Mouse (Mus musculus): Measurements from ENCODE around the gene St6galnac4. TPM values are rescaled to one million over a fixed set of nuclear protein-coding genes. Genes with fewer than 3 reads are reported as not detected.

The St6galnac4 gene
- polyA plus RNA-seq, 1 experiment, result 18.7 TPM

DNA sequence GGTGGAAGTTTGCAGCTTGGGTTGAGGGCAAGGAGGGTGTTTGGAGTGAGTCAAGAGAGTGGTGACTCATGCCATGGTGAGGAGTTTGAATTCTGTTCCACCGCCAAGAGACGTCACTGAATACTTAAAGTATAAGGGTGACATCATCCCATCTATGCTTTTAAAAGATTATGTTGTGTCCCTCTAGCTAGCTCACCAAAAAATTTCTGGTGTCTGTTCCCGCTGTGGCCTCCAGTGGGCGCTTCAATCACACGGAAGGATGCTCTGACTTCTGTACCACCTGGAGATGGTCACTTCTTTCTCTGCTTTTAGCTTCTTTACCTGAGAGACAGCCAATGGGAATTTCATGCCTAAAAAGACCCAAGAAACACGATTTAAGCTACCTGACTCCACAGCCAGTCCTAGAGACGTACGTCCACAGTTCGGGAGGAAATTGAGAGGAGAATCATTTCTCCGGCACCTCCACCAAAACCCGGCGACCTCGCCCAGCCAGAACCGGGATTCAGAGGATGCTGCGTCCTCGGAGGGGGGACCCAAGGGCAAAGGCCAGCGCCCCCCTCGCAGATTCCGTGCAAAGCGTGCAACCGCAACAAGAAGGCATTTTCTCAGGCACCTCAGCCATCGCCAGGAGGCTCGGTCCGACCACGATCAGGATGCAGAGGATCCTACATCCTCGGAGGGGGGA is 11.9 kb upstream of the St6galnac4 start:
- H3K4me3 ChIP-seq (replicated peaks; ENCODE audit: control insufficient read depth, low read depth, low read length), result no peak overlapping the region
- TF ChIP-seq POLR2A (IDR thresholded peaks at IDR 0.05; ENCODE audit: borderline replicate concordance, control insufficient read depth, low read depth, low read length) (no peak), CTCF (IDR thresholded peaks at IDR 0.05; ENCODE audit: control insufficient read depth, insufficient read depth, low read length) (peak; percentile 70)

DNA sequence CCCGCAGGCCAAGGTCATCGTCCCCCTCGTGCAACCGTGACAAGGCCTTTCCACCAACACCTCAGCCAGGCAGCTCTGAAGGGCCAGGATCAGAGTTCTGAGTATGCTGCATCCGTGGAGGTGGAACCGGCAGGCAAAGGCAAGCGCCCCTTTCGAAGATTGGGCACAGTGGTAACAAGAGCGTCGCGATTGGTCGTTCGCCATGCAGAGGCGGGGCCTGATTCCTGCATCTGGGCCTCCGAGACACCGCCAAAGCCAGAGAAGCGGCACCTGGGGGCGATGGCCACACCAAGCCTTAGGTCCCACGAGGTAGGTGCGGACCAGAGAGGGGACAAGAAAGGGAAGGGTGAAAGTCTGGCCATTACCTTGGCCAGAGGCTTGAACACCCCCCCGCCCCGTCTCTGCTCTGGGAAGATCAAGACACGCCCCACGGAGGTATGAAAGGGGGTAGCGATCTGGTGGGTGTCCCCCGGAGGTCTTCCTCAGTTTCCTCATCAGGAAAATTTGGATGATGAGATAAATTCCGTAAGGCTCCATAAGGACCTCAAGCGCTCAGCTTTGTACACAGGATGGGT is 11.2 kb upstream of the St6galnac4 start, which contains the start of gene 9430097D07Rik:
Gene 9430097D07Rik, minus strand, starts transcription at position 99 of the 575 bp plus-strand sequence.
- 18% methylated on average over 28 of the region's 28 CpGs for WGBS
- Histone ChIP-seq H3K27ac (ENCODE audit: control insufficient read depth, insufficient read depth, low read depth, low read length, poor library complexity) (no peak within 1 kb of the TSS), H3K4me3 (replicated peaks; ENCODE audit: control insufficient read depth, low read depth, low read length) (no peak within 1 kb of the TSS), H3K4me1 (ENCODE audit: control insufficient read depth, insufficient read depth, low read length) (no peaks in the 10 kb centered on the region)
- TF ChIP-seq POLR2A (IDR thresholded peaks at IDR 0.05; ENCODE audit: borderline replicate concordance, control insufficient read depth, low read depth, low read length) (no peak), CTCF (IDR thresholded peaks at IDR 0.05; ENCODE audit: control insufficient read depth, insufficient read depth, low read length) (no peak)

More for the DNA sequence above, 11.9 kb upstream of the St6galnac4 start:
- 5% methylated on average over 26 of the region's 26 CpGs for WGBS
- Histone ChIP-seq H3K27ac (ENCODE audit: control insufficient read depth, insufficient read depth, low read depth, low read length, poor library complexity) (no peak overlapping the region), H3K4me1 (ENCODE audit: control insufficient read depth, insufficient read depth, low read length) (no peaks in the 10 kb centered on the region)

DNA sequence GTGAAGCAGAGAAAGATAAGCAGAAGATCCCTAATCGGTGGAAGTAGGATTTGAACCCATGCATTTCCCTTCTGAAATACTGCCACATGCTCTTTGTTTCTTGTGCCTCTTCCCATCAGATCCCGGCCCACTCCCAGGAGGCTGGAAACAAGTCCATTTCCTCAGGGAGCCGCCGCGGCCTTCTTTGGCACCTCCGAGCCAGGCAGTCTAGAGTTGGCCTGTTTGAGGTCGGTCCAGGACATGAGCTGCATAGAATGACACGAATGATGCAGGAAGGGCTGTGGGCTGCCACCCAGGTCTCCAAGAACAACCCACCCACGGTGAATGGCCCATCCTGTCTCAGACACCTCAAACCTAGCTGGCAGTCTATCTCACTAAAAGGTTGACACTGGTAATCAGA is 10.4 kb upstream of the St6galnac4 start:
- TF ChIP-seq CTCF (IDR thresholded peaks at IDR 0.05; ENCODE audit: control insufficient read depth, insufficient read depth, low read length) (no peak), POLR2A (IDR thresholded peaks at IDR 0.05; ENCODE audit: borderline replicate concordance, control insufficient read depth, low read depth, low read length) (no peak)
- Histone ChIP-seq H3K27ac (ENCODE audit: control insufficient read depth, insufficient read depth, low read depth, low read length, poor library complexity) (no peak overlapping the region), H3K4me1 (ENCODE audit: control insufficient read depth, insufficient read depth, low read length) (no peaks in the 10 kb centered on the region), H3K4me3 (replicated peaks; ENCODE audit: control insufficient read depth, low read depth, low read length) (no peak overlapping the region)
- 86% methylated on average over 9 of the region's 9 CpGs for WGBS

DNA sequence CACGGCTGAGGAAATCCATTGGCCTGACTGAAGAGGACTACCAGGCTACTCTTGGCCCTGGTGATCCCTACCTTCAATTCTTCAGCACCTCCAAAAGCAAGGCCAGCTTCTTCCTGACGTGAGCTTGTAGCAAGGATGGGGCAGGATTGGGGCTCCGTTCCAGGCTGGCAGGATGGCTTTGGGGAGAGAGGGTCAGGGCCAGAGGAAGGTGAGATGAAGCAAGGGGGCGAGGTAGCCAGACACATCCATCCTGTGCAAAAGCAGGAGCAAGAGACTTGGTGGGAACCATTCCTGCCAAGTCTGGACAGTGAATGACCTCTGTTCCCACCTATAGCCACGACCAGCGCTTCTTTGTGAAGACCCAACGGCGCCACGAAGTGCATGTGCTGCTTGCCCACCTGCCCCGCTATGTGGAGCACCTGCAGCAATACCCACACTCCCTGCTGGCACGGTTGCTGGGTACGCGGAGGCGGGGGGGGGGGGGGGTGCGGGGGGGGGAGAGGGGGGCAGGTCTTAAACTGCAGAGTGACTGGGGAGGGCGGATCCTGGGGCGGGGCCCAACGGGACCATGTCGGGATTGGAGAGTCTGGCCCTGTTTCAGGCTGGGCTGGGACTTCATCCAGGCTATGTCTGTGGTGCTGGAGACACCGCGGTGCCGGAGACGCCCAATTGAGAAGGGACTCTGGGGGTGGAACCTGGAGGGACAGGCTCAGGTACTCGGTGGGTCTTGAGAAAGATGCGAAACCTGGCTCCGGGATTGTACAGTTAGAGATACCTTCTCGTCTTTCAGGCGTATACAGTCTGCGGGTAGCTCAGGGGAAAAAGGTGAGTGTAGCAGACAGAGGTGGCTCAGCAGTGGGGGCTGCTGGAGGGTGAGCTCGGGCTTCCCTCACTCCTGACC is 8.5 kb upstream of the St6galnac4 start:
- no peak overlapping the region for H3K27ac ChIP-seq (ENCODE audit: control insufficient read depth, insufficient read depth, low read depth, low read length, poor library complexity)
- H3K4me1 ChIP-seq (ENCODE audit: control insufficient read depth, insufficient read depth, low read length), result no peaks in the 10 kb centered on the region; the same call in 1 of the 2 replicates
- H3K4me3 ChIP-seq (replicated peaks; ENCODE audit: control insufficient read depth, low read depth, low read length), result no peak overlapping the region
- TF ChIP-seq POLR2A (IDR thresholded peaks at IDR 0.05; ENCODE audit: borderline replicate concordance, control insufficient read depth, low read depth, low read length) (no peak), CTCF (IDR thresholded peaks at IDR 0.05; ENCODE audit: control insufficient read depth, insufficient read depth, low read length) (no peak)
- WGBS, result 51% methylated on average over 26 of the region's 30 CpGs

DNA sequence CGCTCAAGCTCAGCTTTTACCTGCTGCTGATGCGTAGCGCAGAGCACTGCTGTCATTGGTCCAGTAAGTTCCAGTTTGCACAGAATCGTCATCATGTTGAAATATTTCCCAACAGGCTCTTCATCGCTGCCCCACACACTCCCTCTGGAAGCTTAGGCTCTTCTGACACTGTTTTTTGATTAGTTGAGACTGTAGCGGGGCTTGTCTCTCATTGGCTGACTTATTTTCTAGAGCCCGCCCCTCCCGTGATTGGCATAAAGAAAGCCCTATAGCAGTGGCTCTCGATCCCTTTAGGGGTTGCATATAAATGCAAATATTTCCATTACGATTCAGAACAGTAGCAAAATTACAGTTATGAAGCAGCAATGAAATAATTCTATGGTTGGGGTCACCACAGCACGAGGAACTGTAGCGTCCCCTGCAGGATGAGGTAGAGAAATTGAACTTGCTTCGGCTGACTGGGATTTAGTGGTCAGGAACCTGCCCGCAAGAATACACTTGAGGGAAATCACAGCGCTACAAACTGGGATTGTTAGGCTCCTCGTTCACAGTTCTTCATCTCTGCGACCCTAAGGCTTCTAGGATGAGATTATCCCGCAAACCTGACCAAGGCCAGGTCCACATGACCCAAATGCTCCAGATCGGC is 5.3 kb upstream of the St6galnac4 start:
- WGBS, result 50% methylated on average over 19 of the region's 19 CpGs
- H3K4me3 ChIP-seq (replicated peaks; ENCODE audit: control insufficient read depth, low read depth, low read length), result no peak overlapping the region

DNA sequence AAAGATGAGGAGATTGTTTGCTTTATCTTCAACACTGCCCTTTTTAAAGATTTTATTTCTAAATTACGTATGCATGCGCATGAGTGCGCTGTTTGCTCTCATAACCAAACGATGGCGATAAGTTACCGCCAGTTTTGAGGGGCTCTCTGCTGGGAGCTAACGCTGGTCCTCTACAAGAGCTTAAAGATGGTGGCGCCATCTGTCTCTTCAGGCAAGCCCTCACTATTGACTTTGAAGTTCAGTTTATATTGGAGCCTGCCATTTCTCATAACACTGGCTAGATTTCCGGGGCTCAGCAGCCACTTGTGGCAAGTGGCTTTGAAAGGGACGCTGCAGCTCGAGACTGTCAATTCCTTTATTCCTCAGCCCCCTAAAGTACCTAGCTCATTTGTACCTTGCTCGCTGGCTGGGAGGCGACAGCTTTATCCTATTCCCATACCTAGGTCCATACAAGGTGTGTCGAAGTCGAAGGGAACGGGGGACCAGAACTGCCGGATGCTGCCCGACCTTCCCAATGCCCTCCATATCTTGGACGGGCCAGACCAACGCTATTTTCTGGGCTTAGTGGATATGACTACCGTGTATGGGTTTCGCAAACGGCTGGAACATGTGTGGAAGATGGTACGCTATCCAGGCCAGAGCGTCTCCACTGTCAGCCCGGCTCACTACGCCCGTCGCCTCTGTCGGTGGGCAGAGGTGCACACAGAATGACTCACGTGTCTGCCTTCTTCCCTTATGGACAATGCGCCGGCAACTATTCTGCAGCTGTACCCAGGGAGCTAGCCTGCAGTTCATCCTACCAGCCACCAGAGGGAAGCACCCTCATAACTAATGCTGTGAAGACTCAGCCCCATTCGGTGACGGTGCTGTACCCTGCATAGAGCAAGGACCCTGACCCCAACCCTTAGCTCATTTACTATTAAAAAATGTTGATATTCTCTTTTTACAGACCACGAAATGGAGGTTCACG is 3.8 kb upstream of the St6galnac4 start:
- Histone ChIP-seq H3K4me1 (ENCODE audit: control insufficient read depth, insufficient read depth, low read length) (no peaks in the 10 kb centered on the region; the same call in 1 of the 2 replicates), H3K4me3 (replicated peaks; ENCODE audit: control insufficient read depth, low read depth, low read length) (no peak overlapping the region), H3K27ac (ENCODE audit: control insufficient read depth, insufficient read depth, low read depth, low read length, poor library complexity) (no peak overlapping the region)
- WGBS, result 11% methylated on average over 37 of the region's 37 CpGs
- peak; percentile 96 for TF ChIP-seq CTCF (IDR thresholded peaks at IDR 0.05; ENCODE audit: control insufficient read depth, insufficient read depth, low read length)
- TF ChIP-seq POLR2A (IDR thresholded peaks at IDR 0.05; ENCODE audit: borderline replicate concordance, control insufficient read depth, low read depth, low read length), result peak; percentile 31; the same call in 1 of the 2 replicates

More for the DNA sequence above, 5.3 kb upstream of the St6galnac4 start:
- H3K27ac ChIP-seq (ENCODE audit: control insufficient read depth, insufficient read depth, low read depth, low read length, poor library complexity), result no peak overlapping the region
- H3K4me1 ChIP-seq (ENCODE audit: control insufficient read depth, insufficient read depth, low read length), result no peaks in the 10 kb centered on the region; the same call in 1 of the 2 replicates
- TF ChIP-seq POLR2A (IDR thresholded peaks at IDR 0.05; ENCODE audit: borderline replicate concordance, control insufficient read depth, low read depth, low read length) (no peak), CTCF (IDR thresholded peaks at IDR 0.05; ENCODE audit: control insufficient read depth, insufficient read depth, low read length) (no peak)
